20 mouse cellular contexts compared by ENCODE assay signal in genomic region chr3:108408517-108409008, GRCm38 (mm10). TPM values are rescaled to one million over a fixed set of nuclear protein-coding genes. Genes with fewer than 3 reads are reported as not detected.
DNase-seq lines count a peak whose midpoint lies in the region; ATAC-seq and TF ChIP-seq lines count a peak whose summit lies in the region.
"Had no signal": no experiment of that assay in that cellular context is flagged by ENCODE, and none has a peak within 500 bp of the region (broad histone marks: within the 10 kb centered on the region; RNA-seq: fewer than 3 reads in every experiment).

No protein-coding gene starts in this region.

- peaks cover 99% of the 10 kb centered on the region for H3K36me3 ChIP-seq in forebrain, embryonic 10.5 days (replicated peaks)
- peaks cover 42% of the 10 kb centered on the region for H3K36me3 ChIP-seq in forebrain, postnatal 0 days (ENCODE audit: insufficient read depth)
- peaks cover 23% of the 10 kb centered on the region for H3K36me3 ChIP-seq in kidney, embryonic 14.5 days (ENCODE audit: control insufficient read depth, insufficient read depth, low read length)
- H3K36me3 ChIP-seq in midbrain, embryonic 14.5 days (ENCODE audit: control insufficient read depth, insufficient read depth, low read length) = peaks cover 60% of the 10 kb centered on the region
- H3K36me3 ChIP-seq: liver, embryonic 13.5 days had no signal

- H3K4me1 ChIP-seq in forebrain, embryonic 10.5 days = peaks cover 79% of the 10 kb centered on the region
- H3K4me1 ChIP-seq in forebrain, postnatal 0 days (ENCODE audit: insufficient read depth) = peaks cover 39% of the 10 kb centered on the region
- peaks cover 34% of the 10 kb centered on the region for H3K4me1 ChIP-seq in kidney, embryonic 14.5 days (ENCODE audit: control insufficient read depth, insufficient read depth, low read length)
- H3K4me1 ChIP-seq in midbrain, embryonic 14.5 days (ENCODE audit: control insufficient read depth, insufficient read depth, low read length) = peaks cover 48% of the 10 kb centered on the region
- H3K4me1 ChIP-seq: heart, embryonic 12.5 days; liver, embryonic 13.5 days had no signal

- H3K27me3 ChIP-seq in forebrain, embryonic 10.5 days (ENCODE audit: poor library complexity, severe bottlenecking) = no peaks in the 10 kb centered on the region
- no peaks in the 10 kb centered on the region for H3K27me3 ChIP-seq in forebrain, postnatal 0 days (ENCODE audit: insufficient read depth, low read length)
- no peaks in the 10 kb centered on the region for H3K27me3 ChIP-seq in kidney, embryonic 14.5 days (ENCODE audit: control insufficient read depth, insufficient read depth, low read length)
- no peaks in the 10 kb centered on the region for H3K27me3 ChIP-seq in midbrain, embryonic 14.5 days (ENCODE audit: control insufficient read depth, insufficient read depth, low read length)
- H3K27me3 ChIP-seq: intestine, embryonic 15.5 days; liver, embryonic 13.5 days; lung, embryonic 15.5 days had no signal

- no peak overlapping the region for H3K4me2 ChIP-seq in forebrain, postnatal 0 days (ENCODE audit: low read depth)
- no peak overlapping the region for H3K4me2 ChIP-seq in kidney, embryonic 14.5 days (replicated peaks; ENCODE audit: low read depth, low read length)
- H3K4me2 ChIP-seq in midbrain, embryonic 14.5 days (ENCODE audit: low read length) = peak overlapping the region; percentile 78
- H3K4me2 ChIP-seq: heart, embryonic 12.5 days; intestine, embryonic 15.5 days; liver, embryonic 13.5 days; lung, embryonic 15.5 days had no signal

- H3K9me3 ChIP-seq in forebrain, embryonic 10.5 days = peaks cover 15% of the 10 kb centered on the region
- H3K9me3 ChIP-seq in forebrain, postnatal 0 days (ENCODE audit: low read length) = 0 out of 2 replicates have a peak, but pooled peaks cover 3% of the 10 kb centered on the region
- peaks cover 7% of the 10 kb centered on the region for H3K9me3 ChIP-seq in kidney, embryonic 14.5 days (ENCODE audit: control insufficient read depth, low read length)
- H3K9me3 ChIP-seq in midbrain, embryonic 14.5 days (ENCODE audit: control insufficient read depth, low read length) = peaks cover 2% of the 10 kb centered on the region; the same call in 1 of the 2 replicates
- H3K9me3 ChIP-seq: lung, embryonic 15.5 days had no signal

- no peak overlapping the region for H3K9ac ChIP-seq in forebrain, postnatal 0 days
- no peak overlapping the region for H3K9ac ChIP-seq in kidney, embryonic 14.5 days (ENCODE audit: low read depth, low read length)
- no peak overlapping the region for H3K9ac ChIP-seq in midbrain, embryonic 14.5 days (replicated peaks; ENCODE audit: low read length)
- H3K9ac ChIP-seq: heart, embryonic 12.5 days; intestine, embryonic 15.5 days; liver, embryonic 13.5 days; lung, embryonic 15.5 days had no signal

- peak overlapping the region; percentile 36; the same call in 1 of the 2 replicates for H3K27ac ChIP-seq in forebrain, embryonic 10.5 days
- no peak overlapping the region for H3K27ac ChIP-seq in forebrain, postnatal 0 days (ENCODE audit: low read depth, low read length)
- no peak overlapping the region for H3K27ac ChIP-seq in kidney, embryonic 14.5 days (ENCODE audit: low read depth, low read length)
- H3K27ac ChIP-seq in midbrain, embryonic 14.5 days (replicated peaks; ENCODE audit: low read depth, low read length) = no peak overlapping the region
- H3K27ac ChIP-seq: intestine, embryonic 15.5 days; liver, embryonic 13.5 days; lung, embryonic 15.5 days; macrophage had no signal

- no peak for ATAC-seq in forebrain, postnatal 0 days
- no peak for ATAC-seq in kidney, embryonic 14.5 days (ENCODE audit: low FRiP score, low TSS enrichment)
- ATAC-seq in midbrain, embryonic 14.5 days (ENCODE audit: low FRiP score, low TSS enrichment) = no peak
- ATAC-seq in activated CD4-positive, CD25-positive, alpha-beta regulatory T cell, adult 4 months = no peak
- ATAC-seq: intestine, embryonic 15.5 days had no signal

- no peak for DNase-seq in forebrain, embryonic 10.5 days (ENCODE audit: extremely low spot score, low spot score)
- DNase-seq in forebrain, postnatal 0 days = no peak
- peak; percentile 28 for DNase-seq in kidney, postnatal 10 days
- peak; percentile 44 for DNase-seq in brain, adult 2 months (ENCODE audit: low read depth, low spot score)
- DNase-seq in midbrain, embryonic 14.5 days = no peak
- no peak for DNase-seq in spleen, postnatal 10 days (ENCODE audit: low spot score in 2 of 2)
- DNase-seq: adrenal gland, adult 2 months; liver, embryonic 13.5 days; thymus, postnatal 36 days had no signal

- WGBS in forebrain, embryonic 10.5 days = 90% methylated on average over 8 of the region's 8 CpGs
- 82% methylated on average over 8 of the region's 8 CpGs for WGBS in forebrain, postnatal 0 days
- WGBS in kidney, embryonic 14.5 days = 94% methylated on average over 8 of the region's 8 CpGs
- WGBS in midbrain, embryonic 14.5 days = 82% methylated on average over 8 of the region's 8 CpGs

- H3K4me3 ChIP-seq in forebrain, embryonic 10.5 days = no peak overlapping the region
- no peak overlapping the region for H3K4me3 ChIP-seq in forebrain, postnatal 0 days (ENCODE audit: low read depth, low read length)
- H3K4me3 ChIP-seq in kidney, embryonic 14.5 days (ENCODE audit: low read length) = no peak overlapping the region
- no peak overlapping the region for H3K4me3 ChIP-seq in midbrain, embryonic 14.5 days (replicated peaks; ENCODE audit: low read depth, low read length)
- H3K4me3 ChIP-seq: heart, embryonic 12.5 days; intestine, embryonic 15.5 days; liver, embryonic 13.5 days; lung, embryonic 15.5 days had no signal

- TF ChIP-seq CTCF in forebrain, postnatal 0 days (IDR thresholded peaks at IDR 0.05; ENCODE audit: low read depth) = no peak

RNA-seq across cellular contexts. Expression of gene Celsr2, which starts 6.8 kb away (rescaled TPM):
- 32.1 and 35.1 TPM in 2 replicates for polyA plus RNA-seq in forebrain, embryonic 10.5 days (2016; fragmentation: Nextera tagmentation; extraction: Ambion mirVana)
- 39.0 and 51.4 TPM in 2 replicates for total RNA-seq in forebrain, postnatal 0 days (2014; rRNA removed)
- polyA plus RNA-seq in forebrain, postnatal 0 days (2015; fragmentation: Nextera tagmentation; extraction: Ambion mirVana) = 14.4 and 24.5 TPM in 2 replicates
- polyA plus RNA-seq in kidney, embryonic 14.5 days (2014; fragmentation: Nextera tagmentation; extraction: Ambion mirVana) = 22.1 and 27.9 TPM in 2 replicates
- 49.5 and 59.4 TPM in 2 replicates for polyA plus RNA-seq in midbrain, embryonic 14.5 days (2014; fragmentation: Nextera tagmentation; extraction: Ambion mirVana)
- polyA plus RNA-seq in activated CD4-positive, CD25-positive, alpha-beta regulatory T cell, adult 4 months (2017; shearing (Covaris generic)) = under 1 TPM; 0.33 to 0.65 TPM
- total RNA-seq: MEL had no signal
- polyA plus RNA-seq: macrophage had no signal

RNA-seq across cellular contexts. Expression of gene Psrc1, which starts 24.9 kb away (rescaled TPM):
- polyA plus RNA-seq in forebrain, embryonic 10.5 days (2016; fragmentation: Nextera tagmentation; extraction: Ambion mirVana) = 115 and 117 TPM in 2 replicates
- total RNA-seq in forebrain, postnatal 0 days (2014; rRNA removed) = 9.5 and 10.5 TPM in 2 replicates
- 6.5 and 7.0 TPM in 2 replicates for polyA plus RNA-seq in forebrain, postnatal 0 days (2015; fragmentation: Nextera tagmentation; extraction: Ambion mirVana)
- 48.9 and 51.4 TPM in 2 replicates for polyA plus RNA-seq in kidney, embryonic 14.5 days (2014; fragmentation: Nextera tagmentation; extraction: Ambion mirVana)
- polyA plus RNA-seq in midbrain, embryonic 14.5 days (2014; fragmentation: Nextera tagmentation; extraction: Ambion mirVana) = 7.4 and 12.4 TPM in 2 replicates
- 10 to 100 TPM in 1 of 2 experiments, 1 to 10 TPM in 1; 7.8 to 10.3 TPM for polyA plus RNA-seq in activated CD4-positive, CD25-positive, alpha-beta regulatory T cell, adult 4 months (2017; shearing (Covaris generic))

RNA-seq across cellular contexts. Expression of gene Sars, which starts 36.4 kb away (rescaled TPM):
- 160 and 167 TPM in 2 replicates for polyA plus RNA-seq in forebrain, embryonic 10.5 days (2016; fragmentation: Nextera tagmentation; extraction: Ambion mirVana)
- total RNA-seq in forebrain, postnatal 0 days (2014; rRNA removed) = 196 and 202 TPM in 2 replicates
- polyA plus RNA-seq in forebrain, postnatal 0 days (2015; fragmentation: Nextera tagmentation; extraction: Ambion mirVana) = 220 and 223 TPM in 2 replicates
- polyA plus RNA-seq in kidney, embryonic 14.5 days (2014; fragmentation: Nextera tagmentation; extraction: Ambion mirVana) = 106 and 120 TPM in 2 replicates
- 205 and 217 TPM in 2 replicates for polyA plus RNA-seq in midbrain, embryonic 14.5 days (2014; fragmentation: Nextera tagmentation; extraction: Ambion mirVana)
- polyA plus RNA-seq in activated CD4-positive, CD25-positive, alpha-beta regulatory T cell, adult 4 months (2017; shearing (Covaris generic)) = 100 to 1,000 TPM; 146 to 151 TPM

RNA-seq across cellular contexts. Expression of gene Mybphl, which starts 43.9 kb away (rescaled TPM):
- polyA plus RNA-seq in forebrain, embryonic 10.5 days (2016; fragmentation: Nextera tagmentation; extraction: Ambion mirVana) = not detected in 2 replicates
- total RNA-seq in forebrain, postnatal 0 days (2014; rRNA removed) = not detected in 2 replicates
- not detected in 2 replicates for polyA plus RNA-seq in forebrain, postnatal 0 days (2015; fragmentation: Nextera tagmentation; extraction: Ambion mirVana)
- not detected in 2 replicates for polyA plus RNA-seq in kidney, embryonic 14.5 days (2014; fragmentation: Nextera tagmentation; extraction: Ambion mirVana)
- not detected in 2 replicates for polyA plus RNA-seq in midbrain, embryonic 14.5 days (2014; fragmentation: Nextera tagmentation; extraction: Ambion mirVana)
- not detected for polyA plus RNA-seq in activated CD4-positive, CD25-positive, alpha-beta regulatory T cell, adult 4 months (2017; shearing (Covaris generic))
- total RNA-seq: adrenal gland, adult 2 months; granulocyte monocyte progenitor cell, adult 5-6 weeks; left cerebral cortex, adult 8-10 months; MEL; monocyte, adult 5-6 weeks had no signal
- polyA plus RNA-seq: adrenal gland, adult 2 months; intestine, embryonic 15.5 days; limb, embryonic 11.5 days; macrophage had no signal

Comparison
In these comparisons a context has a peak if more than half of its experiments do, and no peak if none do; other contexts are left out.
1. DNase-seq: peak in kidney, postnatal 10 days (single experiment) and brain, adult 2 months (single experiment); none in forebrain, embryonic 10.5 days (single experiment), forebrain, postnatal 0 days (single experiment), midbrain, embryonic 14.5 days (single experiment) and spleen, postnatal 10 days (0 of 2).